Mouse (Mus musculus): ENCODE results near the gene Syn3.
"Not testable (repeated sequence)": the region's sequence is repeated elsewhere in the genome, so short reads cannot be mapped to it uniquely, and the experiment has no call there.

Gene Syn3

DNA sequence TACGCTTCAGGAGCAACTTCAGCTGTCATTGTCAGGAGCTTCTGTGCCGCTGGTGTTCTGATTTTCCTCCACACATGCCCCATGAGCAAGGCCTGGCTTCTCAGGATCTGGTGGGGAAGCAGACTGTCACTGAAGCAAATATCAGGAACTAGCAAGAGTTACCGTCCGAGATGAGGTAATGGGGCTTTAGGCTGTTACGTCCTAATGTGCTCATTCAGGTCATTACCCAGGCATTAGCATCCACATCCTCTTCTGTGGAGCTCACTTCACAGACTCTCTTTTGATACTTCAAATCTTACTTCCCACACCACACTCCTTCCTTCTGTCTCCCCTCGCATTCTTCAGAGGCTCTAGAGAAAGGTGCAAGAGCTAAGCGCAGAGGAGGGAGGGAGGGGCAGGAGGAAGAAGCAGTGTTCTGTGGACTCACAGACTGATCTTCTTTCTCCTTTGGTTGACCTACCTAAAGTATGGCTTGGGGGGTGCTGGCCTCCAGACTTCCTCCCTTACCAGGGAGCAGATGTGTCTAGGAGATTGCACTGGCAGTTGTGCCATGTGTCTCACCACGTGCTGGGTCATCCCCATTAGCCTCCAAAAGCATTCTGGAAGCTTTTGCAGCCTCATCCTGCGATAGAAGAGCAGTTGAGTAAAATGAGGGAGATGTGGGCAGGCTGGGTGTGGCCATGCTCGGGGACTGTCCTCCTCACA, 445.7 kb downstream of the Syn3 start:
- DNase-seq (ENCODE audit: low spot score in 2 of 2): no peak

DNA sequence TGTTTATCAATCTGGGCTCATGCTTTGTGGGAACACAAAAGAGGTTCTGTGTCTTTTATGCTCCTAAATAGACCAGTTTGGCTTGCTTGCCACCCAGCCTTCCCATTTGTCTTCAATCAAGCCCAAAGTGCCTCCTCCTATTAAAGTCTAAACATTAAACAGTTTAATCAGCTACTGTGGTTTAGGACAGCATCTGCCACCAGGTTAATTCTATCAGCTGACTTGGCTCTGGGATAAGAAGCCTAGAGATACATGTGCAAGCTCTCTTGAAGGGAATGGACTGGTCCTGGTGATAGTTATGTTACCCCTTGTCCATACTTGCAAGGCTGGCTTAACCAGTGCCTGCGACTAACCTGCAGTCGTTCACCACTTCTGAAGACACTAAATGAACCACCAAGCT, 448.2 kb downstream of the Syn3 start:
- no peak for DNase-seq (ENCODE audit: low spot score in 2 of 2)

DNA sequence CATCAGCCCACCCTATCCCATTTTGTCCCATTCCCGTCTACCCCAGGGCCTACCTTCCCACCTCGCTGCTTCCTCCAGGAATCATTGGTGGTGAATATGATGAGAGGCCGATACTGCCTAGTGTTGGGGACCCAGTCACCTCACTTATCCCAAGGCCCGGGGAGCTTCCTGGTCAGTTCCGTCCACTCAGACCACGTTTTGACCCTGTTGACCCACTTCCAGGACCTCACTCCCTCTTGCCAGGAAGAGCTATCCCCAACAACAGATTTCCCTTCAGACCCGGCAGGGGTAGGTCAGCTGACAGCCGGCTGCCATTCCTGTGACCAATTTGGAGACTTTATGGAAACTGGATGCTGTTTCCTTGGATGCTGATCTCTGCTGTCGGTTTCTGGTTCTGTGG, 450.9 kb downstream of the Syn3 start:
- DNase-seq (ENCODE audit: low spot score in 2 of 2): no peak

DNA sequence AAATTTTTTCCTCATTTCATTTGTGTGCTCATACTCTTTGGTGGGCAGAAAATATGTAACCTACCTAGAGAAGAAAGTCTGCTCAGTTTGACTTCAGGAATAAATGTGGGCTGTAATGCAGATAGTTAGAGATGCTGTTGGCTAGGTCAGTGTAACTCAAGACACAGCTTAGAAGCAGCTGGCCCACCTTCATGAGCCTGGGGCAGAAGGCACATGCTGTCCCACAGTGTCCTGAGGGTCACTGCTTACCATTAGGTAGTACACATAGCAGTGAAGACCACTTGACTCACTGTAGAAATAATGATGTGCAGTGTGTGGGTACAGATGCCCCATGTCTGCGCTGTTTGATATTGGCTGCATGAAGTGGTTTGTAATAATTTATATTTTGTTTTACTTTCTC, 452.3 kb downstream of the Syn3 start:
- no peak for DNase-seq (ENCODE audit: low spot score in 2 of 2)

DNA sequence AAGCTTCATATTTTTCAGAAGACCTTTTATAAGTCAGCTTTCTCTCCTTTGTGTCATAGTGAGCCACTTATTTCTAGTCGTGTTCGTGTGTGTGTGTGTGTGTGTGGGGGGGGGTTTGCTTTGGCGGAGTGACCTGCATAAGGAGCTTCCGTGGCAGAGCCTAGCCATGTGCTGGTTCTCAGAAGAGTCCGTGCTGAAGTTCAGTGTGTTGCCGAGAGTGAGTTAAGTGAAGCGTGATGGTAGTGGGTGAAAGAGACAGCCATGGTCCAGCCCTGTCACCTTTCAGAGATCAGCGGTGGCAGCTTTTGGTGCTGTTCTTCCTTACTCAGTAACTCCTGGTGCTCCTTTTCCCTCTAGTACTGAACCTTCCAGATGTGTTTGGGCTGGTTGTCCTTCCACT, 454.6 kb downstream of the Syn3 start:
- no peak for DNase-seq (ENCODE audit: low spot score in 2 of 2)

DNA sequence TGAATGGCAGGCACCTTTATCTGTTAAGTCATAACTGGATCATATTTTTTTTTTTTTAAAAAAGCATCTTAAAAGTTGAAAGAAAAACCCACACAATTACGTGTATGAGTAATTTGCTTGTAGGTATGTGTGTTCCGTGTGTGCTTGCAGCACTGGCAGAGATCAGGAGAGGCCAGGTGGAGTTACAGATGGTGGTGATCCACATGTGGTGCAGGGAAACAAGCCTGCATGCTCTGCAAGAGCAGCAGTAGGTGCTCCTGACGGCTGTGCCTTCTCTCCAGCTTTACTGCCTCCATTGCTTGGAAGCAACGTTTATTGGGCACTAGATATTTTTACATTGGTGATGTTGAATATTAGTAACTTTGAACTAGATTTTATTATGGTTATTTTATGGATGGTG, 455.0 kb downstream of the Syn3 start:
- no peak for DNase-seq (ENCODE audit: low spot score in 2 of 2)

DNA sequence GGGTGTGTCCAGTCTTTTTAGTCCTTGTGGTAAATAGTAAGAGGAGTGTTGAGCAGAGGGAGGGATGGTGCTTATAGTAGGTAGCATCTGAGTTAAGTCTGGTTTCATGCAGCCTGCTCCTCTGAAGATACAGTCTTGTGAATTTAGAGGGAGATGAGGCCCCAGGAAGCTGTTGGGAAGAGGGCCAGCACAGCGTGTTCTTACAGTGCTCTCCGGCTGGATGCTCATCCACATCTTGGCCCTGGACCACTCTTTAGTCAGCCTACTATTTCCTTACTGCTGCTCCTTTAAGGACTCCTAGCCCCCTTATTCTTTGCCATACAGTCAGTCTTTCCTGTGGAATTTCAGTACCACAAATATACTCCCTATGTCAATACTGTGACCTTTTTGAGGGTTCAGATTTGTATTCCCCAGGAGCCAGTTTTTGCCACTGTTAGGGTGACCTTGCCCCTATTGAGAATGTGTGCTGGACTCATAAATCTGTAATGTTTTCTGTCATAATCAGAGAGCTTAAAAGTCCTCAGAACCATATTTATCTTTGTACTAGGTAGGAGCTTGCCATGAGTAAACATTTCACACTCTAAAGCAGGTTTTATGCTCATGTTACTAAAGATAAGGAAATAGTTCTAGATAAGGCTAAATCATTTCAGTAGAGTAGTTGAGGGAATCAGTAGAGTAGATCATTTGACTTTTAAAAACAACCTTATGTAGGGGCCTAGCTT, 464.5 kb downstream of the Syn3 start:
- DNase-seq (ENCODE audit: low spot score in 2 of 2): no peak

DNA sequence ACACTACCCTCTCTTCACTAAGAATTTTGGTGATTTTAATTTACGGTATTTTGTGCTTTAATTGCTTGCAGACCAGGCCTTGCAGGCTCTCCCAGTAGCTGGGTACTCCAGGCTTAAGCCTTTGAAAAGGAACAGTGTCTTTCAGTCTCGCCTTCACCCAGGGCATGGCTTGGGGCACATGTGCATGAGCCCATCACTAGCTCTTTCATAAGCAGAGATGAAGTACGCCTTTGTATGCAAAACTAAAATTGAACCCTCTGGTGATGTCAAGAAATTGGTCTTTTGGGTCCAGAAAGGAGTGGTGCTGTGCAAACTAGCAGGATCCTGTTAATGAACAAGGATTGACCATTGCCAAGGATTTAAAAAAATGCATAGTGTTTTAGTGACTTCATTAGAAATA, 466.2 kb downstream of the Syn3 start:
- DNase-seq (ENCODE audit: low spot score in 2 of 2): no peak

DNA sequence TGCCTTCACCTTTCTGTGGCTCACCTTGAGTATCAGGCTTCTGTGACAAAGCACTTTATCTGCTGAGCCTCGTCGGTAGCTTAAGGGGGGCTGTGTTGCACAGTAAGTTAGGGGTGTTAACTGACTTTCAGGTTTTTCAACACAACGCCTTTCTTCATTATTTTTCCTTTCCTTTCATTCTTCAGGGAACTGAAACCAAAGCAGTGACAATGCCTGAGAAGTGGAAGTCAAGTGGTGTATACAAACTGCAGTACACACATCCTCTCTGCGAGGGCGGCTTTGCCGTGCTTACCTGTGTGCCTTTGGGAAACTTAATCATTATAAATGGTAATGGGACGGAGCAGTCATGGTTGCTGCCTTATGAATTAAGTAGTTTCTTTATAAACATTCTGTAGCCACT, 468.0 kb downstream of the Syn3 start:
- no peak for DNase-seq (ENCODE audit: low spot score in 2 of 2)

DNA sequence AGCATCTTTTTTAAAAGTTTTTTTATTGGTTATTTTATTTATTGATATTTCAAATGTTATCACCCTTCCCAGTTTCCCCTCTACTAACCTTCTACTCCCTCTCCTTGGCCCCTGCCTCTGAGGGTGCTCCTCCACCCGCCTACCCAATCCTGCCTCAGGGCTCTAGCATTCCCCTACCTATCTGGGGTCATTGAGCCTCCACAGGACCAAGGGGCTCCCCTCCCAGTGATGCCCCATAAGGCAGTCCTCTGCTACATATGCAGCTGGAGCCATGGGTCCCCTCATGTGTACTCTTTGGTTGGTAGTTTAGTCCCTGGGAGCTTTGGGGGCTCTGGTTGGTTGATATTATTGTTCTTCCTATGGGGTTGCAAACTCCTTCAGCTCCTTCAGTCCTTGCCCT, 471.9 kb downstream of the Syn3 start:
- not testable (repeated sequence) for DNase-seq (ENCODE audit: low spot score in 2 of 2)

DNA sequence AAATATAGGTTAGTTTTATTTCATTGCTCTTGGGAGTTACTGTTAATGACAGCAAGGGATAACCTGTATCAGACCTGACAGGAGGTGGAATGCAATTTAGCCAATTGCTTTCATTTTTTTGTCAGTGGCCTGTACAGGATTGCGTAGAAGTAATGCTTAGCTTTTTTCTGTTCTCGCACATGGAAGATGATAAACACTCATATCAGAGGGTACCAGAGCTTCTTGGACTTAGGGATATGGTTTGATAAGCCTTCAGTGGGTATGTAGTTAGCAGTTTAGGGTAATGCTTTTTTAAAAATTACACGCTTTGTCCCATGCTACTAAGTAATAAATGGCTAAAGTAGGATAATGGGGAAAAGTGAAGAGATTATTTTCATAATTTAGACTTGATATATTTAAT, 472.3 kb downstream of the Syn3 start:
- DNase-seq (ENCODE audit: low spot score in 2 of 2): no peak

DNA sequence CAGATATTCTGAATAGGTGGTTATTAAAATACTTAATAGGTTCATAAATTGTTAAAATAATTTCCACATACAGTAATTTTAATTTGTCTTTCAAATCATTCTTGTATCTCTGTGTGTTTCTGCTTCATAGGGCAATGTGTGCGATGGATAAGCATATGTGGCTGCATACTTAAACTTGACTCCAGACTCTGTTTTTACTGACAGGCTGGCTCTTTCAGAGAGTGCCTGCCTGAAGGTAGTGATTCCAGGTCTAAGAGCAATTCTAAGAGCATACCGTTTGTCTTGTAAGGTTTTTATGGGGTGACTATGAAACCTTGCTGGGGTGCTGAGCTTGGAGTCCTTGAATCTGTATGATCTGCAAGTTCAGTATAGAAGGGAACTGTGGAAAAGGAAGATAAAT, 472.8 kb downstream of the Syn3 start:
- no peak for DNase-seq (ENCODE audit: low spot score in 2 of 2)

DNA sequence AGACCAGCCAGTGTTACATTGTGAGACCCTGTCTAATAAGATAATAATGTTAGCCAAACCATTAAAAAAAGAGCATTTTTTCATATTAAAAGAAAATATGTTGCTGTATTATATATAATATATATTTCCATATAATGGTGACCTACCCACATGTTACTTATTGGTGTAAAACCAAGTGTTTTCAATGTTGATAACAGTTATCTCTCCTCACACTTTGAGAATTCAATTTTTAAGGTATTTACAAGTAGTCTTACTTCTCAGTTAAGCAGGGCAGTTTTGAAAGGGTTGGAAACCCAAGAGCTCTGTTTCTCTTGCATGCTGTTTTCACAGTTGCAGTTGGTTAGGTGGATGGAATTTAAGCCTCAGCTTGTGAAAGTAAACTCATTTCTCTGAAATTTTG, 475.5 kb downstream of the Syn3 start:
- DNase-seq (ENCODE audit: low spot score in 2 of 2): no peak

DNA sequence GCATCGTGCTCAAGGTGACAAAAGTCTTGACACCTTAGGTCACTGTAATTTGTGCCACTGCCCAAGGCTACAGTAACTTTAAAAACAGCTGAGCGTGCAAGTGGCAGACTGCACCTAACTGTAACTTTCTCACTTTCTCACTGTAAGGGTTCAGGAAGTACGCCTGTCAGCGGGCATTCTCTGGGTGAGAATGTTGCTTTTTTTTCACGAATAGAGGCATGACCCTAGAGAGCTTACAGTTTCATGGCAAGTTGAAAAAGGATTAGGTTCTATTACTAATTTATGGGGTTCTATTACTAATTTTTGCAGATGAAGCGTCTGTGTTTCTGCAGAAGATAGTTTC, 476.3 kb downstream of the Syn3 start:
- DNase-seq (ENCODE audit: low spot score in 2 of 2): no peak

DNA sequence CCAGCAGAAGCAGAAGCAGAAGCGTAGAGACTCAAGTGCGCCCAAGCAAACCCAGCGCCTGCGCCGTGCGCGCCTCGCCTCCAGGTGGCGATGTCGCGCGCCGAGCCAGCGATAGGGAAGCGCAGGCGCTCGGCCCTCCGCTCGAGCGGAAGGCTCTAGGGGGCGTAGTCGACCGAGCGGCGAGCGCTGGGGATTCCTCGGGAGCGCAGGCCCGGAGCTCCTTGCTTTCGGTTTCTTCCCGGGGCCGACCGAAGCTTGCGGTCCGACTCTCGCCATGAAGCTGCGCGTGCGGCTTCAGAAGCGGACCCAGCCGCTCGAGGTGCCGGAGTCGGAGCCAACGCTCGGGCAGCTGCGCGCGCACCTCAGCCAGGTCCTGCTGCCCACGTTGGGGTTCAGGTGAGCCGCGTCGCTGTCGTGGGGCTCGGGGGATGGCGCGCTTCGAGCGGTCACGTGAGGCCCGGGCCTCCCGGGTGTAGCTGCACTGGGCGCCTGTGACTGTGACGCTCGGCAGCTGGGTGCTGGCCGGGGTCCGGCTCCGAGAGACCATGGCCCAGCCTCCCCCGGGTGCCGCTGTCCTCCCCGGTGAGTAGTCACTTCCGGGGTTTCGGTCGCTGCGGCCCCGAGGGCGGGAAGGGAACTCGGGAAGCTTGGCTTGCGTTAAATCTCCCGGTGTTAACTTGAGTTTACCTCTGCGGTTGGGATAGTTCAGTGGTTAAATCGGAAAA, 476.8 kb downstream of the Syn3 start, which contains the start of gene Fbxo7:
TSS of gene Fbxo7 (plus strand) at position 224 of the 725 bp plus-strand sequence.
- peak; percentile 89 to 90 for DNase-seq (ENCODE audit: low spot score in 2 of 2)

DNA sequence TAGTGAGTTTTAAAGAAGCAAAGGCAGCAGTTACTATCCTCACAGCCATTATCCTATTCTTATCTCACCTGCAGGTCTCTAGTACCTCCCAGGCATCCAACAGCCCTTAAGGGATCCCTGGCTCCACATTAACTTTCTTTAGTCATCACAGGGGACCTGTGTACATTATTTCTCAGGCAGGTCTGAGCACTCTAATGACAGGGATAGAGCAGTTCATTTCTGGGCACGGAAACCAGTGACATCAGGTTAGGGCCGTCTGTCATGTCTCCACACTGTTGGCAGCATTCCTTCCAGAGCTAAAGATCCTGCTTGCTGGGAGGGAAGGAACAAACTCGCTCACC, 477.3 kb downstream of the Syn3 start:
- DNase-seq (ENCODE audit: low spot score in 2 of 2): no peak

DNA sequence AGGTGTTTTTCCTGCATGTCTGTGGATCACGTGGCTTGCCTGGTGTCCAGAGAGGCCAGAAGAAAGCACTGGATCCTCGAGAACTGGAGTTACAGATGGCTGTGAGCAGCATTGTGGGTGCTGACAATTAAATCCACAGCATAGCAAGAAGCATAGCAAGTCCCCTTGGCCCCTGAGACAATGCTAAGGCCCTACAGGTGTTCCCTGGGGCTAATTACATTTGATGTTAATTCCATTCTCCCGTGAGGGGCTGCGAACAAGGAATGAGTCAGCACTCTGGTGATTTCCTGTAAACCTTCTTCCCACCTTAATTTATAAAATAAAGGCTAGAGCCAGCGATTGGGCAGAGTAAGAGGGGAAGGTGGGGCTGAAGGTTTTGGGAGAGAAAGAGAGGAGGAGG, 479.9 kb downstream of the Syn3 start:
- DNase-seq (ENCODE audit: low spot score in 2 of 2): no peak

DNA sequence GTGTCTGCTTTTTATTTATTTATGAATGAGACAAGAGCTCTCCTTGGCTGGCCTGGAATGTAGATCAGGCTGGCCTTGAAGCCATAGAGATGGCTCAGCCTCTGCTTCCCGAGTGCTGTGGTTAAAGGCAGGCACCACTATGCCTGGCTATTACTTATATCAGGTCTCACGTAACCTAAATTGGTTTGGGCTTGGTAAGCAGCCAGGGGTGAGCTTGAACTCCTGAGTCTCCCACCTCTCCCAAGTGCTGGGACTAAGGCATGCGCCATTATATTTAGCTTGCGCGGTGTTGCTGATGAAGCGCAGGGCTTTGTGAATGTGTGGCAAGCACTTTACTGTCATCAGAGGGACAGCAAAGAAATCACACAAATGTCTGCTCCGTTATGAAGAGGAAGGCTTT, 480.9 kb downstream of the Syn3 start:
- no peak for DNase-seq (ENCODE audit: low spot score in 2 of 2)

DNA sequence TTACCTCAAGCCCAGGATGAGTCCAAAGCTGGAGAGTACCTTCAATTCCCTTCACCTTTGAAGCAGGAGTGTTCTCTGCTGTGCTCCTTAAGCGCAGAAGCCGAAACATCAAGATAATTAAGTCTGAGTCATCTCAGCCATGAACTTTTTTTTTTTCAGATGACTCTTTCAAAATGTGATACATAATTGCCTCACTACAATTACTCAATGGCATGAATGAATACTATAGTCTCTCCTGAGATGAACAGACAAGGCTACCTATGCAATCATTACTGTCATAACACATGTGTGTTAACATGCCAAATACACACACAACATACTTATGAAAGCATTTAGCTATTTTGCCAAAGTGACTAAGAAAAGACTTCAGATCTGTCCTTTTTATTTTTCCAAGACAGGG, 486.9 kb downstream of the Syn3 start, which contains the start of gene Bpifc:
TSS of gene Bpifc (minus strand) at position 115 of the 400 bp plus-strand sequence.
- DNase-seq (ENCODE audit: low spot score in 2 of 2): no peak

DNA sequence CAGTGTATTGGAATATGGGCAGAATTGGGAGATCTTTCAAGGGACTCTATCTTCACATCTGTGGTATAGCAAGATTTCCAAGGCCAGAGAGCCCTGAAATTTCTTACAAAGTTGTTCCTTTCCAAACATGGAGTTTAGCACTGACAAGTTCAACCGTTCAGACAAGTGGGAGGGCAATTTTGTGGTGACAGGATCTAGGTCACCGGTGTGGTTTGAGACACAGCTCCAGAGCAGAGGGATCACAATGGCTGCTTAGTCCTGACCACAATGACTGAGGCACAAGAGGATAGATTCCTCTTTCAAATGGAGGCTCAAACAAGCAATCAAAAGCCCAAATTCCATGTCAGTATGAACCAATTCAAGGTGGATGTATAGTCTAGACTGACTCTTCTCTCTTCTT, 487.5 kb downstream of the Syn3 start:
- no peak for DNase-seq (ENCODE audit: low spot score in 2 of 2)

DNA sequence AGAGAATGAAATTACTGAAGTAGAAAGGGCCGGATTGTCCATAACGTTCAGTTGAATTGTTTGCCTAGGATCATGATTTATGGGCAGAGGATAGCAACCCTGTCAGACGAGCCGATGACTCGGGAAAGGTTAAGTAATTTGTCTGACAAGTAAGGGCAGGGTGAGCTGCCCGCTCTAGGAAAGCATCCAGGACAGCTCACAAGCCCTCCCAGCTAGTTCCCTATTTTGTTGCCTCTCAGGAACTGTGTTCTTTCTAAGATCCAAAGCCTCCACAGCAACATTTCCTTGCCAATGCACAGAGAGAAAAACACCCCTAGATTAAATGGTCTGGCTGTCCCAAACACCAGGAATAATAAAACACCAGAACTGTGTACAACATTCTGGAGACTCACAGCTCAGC, 488.1 kb downstream of the Syn3 start:
- DNase-seq (ENCODE audit: low spot score in 2 of 2): no peak

DNA sequence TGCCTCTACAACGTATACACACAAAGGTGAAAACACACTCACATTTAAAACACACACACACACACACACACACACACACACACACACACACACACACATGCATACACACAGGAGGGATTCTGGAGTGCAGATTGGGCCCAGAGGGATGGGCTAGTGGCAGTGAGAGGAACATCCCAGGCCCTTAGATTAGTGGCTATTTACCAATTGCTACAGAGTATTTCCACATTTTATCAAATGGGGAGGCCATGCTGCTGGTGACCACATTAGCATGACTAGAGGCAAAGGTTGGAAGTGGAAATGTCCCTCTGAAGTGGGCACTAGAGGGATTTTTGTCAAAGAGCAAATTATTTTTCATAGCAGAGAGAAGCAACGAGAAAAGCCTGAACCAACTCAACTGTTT, 489.0 kb downstream of the Syn3 start:
- no peak for DNase-seq (ENCODE audit: low spot score in 2 of 2)

DNA sequence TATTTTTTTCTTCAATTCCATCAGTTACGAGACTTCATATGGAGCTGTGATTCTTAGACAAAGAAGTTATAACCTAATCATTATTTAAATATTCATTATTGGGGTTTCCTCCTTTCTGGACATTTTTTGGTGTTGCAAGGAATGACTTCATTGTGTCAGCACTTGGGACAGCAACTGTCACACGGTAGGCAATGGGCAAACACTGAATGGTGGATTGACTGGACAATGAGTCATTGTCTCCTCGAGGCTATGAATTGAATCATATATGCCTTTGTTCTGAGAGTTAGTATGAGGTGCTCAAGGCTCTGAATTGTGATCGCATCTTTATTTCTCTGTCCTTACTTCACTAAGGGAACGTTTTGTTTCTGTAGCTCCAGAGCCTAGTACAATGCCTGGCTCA, 492.2 kb downstream of the Syn3 start:
- no peak for DNase-seq (ENCODE audit: low spot score in 2 of 2)
